Mouse (Mus musculus) midbrain, embryonic 12.5 days (tissue): ENCODE results near the gene 5830411N06Rik. TPM values are rescaled to one million over a fixed set of nuclear protein-coding genes. Genes with fewer than 3 reads are reported as not detected.

Experiments
- ATAC-seq: fragments of 200-750 bp; cut with Nextera tagmentation; 2 replicates; pipeline ENCODE4 v1.8.0; 2017; ENCODE audit warnings: low read depth, moderate TSS enrichment, moderate library complexity; ENCODE audit not compliant: low FRiP score
- H3K27ac ChIP-seq: fragments of 300-500 bp; sonication (generic); replicated peaks from 2 replicates; pipeline ENCODE4 v1.5.1; 2016; ENCODE audit warnings: mild to moderate bottlenecking
- H3K27me3 ChIP-seq: fragments of 300-500 bp; sonication (generic); 2 replicates; pipeline ENCODE4 v1.6.1; 2016; ENCODE audit warnings: mild to moderate bottlenecking
- H3K36me3 ChIP-seq: fragments of 300-500 bp; sonication (generic); 2 replicates; pipeline ENCODE4 v1.6.1; 2016
- H3K4me1 ChIP-seq: fragments of 300-500 bp; sonication (generic); 2 replicates; pipeline ENCODE4 v1.6.1; 2016
- H3K4me2 ChIP-seq: fragments of 300-500 bp; sonication (generic); replicated peaks from 2 replicates; pipeline ENCODE4 v1.6.1; 2016; ENCODE audit warnings: mild to moderate bottlenecking, moderate library complexity
- H3K4me3 ChIP-seq: fragments of 300-500 bp; sonication (generic); 2 replicates; pipeline ENCODE4 v1.5.1; 2016; ENCODE audit warnings: mild to moderate bottlenecking
- H3K9ac ChIP-seq: fragments of 300-500 bp; sonication (generic); replicated peaks from 2 replicates; pipeline ENCODE4 v1.6.1; 2016; ENCODE audit warnings: mild to moderate bottlenecking, moderate library complexity
- H3K9me3 ChIP-seq: fragments of 300-500 bp; sonication (generic); 2 replicates; pipeline ENCODE4 v1.6.1; 2016; ENCODE audit warnings: mild to moderate bottlenecking
- WGBS: fragments of 180-500 bp; shearing (Covaris S2); methylation state at CpG from one replicate; pipeline ENCODE4 v1.1.7; 2016; 5-methylcytosine and 5-hydroxymethylcytosine counted together
- polyA plus RNA-seq: library from polyadenylated mRNA; unstranded; fragments of >200 nt; fragmentation: Nextera tagmentation; extraction: Ambion mirVana; gene quantifications from 2 replicates; pipeline ENCODE4 v1.2.1, GENCODE M21; 2016

The 5830411N06Rik gene
- polyA plus RNA-seq, 1 experiment from 2014 or later, result not detected

- H3K27ac ChIP-seq, result no peak overlapping the region
- no peak overlapping the region for H3K4me3 ChIP-seq
- no peak overlapping the region for H3K4me2 ChIP-seq
- no peaks in the 10 kb centered on the region for H3K27me3 ChIP-seq
- H3K9me3 ChIP-seq, result no peaks in the 10 kb centered on the region
- WGBS, result 96% methylated on average over 3 of the region's 3 CpGs
- H3K9ac ChIP-seq, result no peak overlapping the region
- H3K36me3 ChIP-seq, result no peaks in the 10 kb centered on the region
- no peaks in the 10 kb centered on the region for H3K4me1 ChIP-seq
- no peak for ATAC-seq
Measured at GRCm38 (mm10) chr7:140233696-140234095, 13.4 kb upstream of the 5830411N06Rik start.

GRCm38 (mm10) chr7:140253780-140254299 lies 6.8 kb downstream of the 5830411N06Rik start:
- Histone ChIP-seq H3K36me3 (no peaks in the 10 kb centered on the region), H3K4me3 (no peak overlapping the region), H3K4me1 (no peaks in the 10 kb centered on the region), H3K27ac (no peak overlapping the region), H3K9ac (no peak overlapping the region), H3K4me2 (no peak overlapping the region), H3K27me3 (no peaks in the 10 kb centered on the region), H3K9me3 (no peaks in the 10 kb centered on the region)
- WGBS, result 89% methylated on average over 7 of the region's 7 CpGs
- no peak for ATAC-seq

GRCm38 (mm10) chr7:140295746-140296145 lies 48.7 kb downstream of the 5830411N06Rik start:
- Histone ChIP-seq H3K4me1 (no peaks in the 10 kb centered on the region), H3K9ac (no peak overlapping the region), H3K27ac (no peak overlapping the region), H3K9me3 (no peaks in the 10 kb centered on the region), H3K27me3 (no peaks in the 10 kb centered on the region), H3K4me3 (no peak overlapping the region), H3K36me3 (no peaks in the 10 kb centered on the region), H3K4me2 (no peak overlapping the region)
- no peak for ATAC-seq
- 88% methylated on average over 9 of the region's 9 CpGs for WGBS

GRCm38 (mm10) chr7:140296876-140297275 lies 49.8 kb downstream of the 5830411N06Rik start:
- ATAC-seq, result no peak
- H3K4me1 ChIP-seq, result no peaks in the 10 kb centered on the region
- no peak overlapping the region for H3K9ac ChIP-seq
- WGBS, result 78% methylated on average over 6 of the region's 6 CpGs
- no peak overlapping the region for H3K27ac ChIP-seq
- H3K4me3 ChIP-seq, result no peak overlapping the region
- H3K4me2 ChIP-seq, result no peak overlapping the region
- no peaks in the 10 kb centered on the region for H3K36me3 ChIP-seq
- no peaks in the 10 kb centered on the region for H3K9me3 ChIP-seq
- no peaks in the 10 kb centered on the region for H3K27me3 ChIP-seq

- Histone ChIP-seq H3K36me3 (no peaks in the 10 kb centered on the region), H3K27me3 (no peaks in the 10 kb centered on the region), H3K4me3 (no peak overlapping the region), H3K4me1 (no peaks in the 10 kb centered on the region), H3K9ac (no peak overlapping the region), H3K9me3 (no peaks in the 10 kb centered on the region), H3K4me2 (no peak overlapping the region), H3K27ac (no peak overlapping the region)
- ATAC-seq, result no peak
- WGBS, result 88% methylated on average over 3 of the region's 3 CpGs
Measured at GRCm38 (mm10) chr7:140299416-140299815, 52.3 kb downstream of the 5830411N06Rik start.

- H3K27ac ChIP-seq, result no peak overlapping the region
- H3K9ac ChIP-seq, result no peak overlapping the region
- H3K9me3 ChIP-seq, result no peaks in the 10 kb centered on the region
- H3K4me2 ChIP-seq, result no peak overlapping the region
- H3K4me3 ChIP-seq, result no peak overlapping the region
- H3K27me3 ChIP-seq, result no peaks in the 10 kb centered on the region
- H3K36me3 ChIP-seq, result no peaks in the 10 kb centered on the region
- no peak for ATAC-seq
- H3K4me1 ChIP-seq, result no peaks in the 10 kb centered on the region
- WGBS, result 88% methylated on average over 3 of the region's 3 CpGs
Measured at GRCm38 (mm10) chr7:140319861-140320385, 72.8 kb downstream of the 5830411N06Rik start.

- Histone ChIP-seq H3K4me3 (no peak within 1 kb of the TSS), H3K36me3 (no peaks in the 10 kb centered on the region), H3K9me3 (no peaks in the 10 kb centered on the region), H3K27ac (no peak within 1 kb of the TSS), H3K27me3 (no peaks in the 10 kb centered on the region), H3K4me2 (no peak within 1 kb of the TSS), H3K4me1 (no peaks in the 10 kb centered on the region), H3K9ac (no peak within 1 kb of the TSS)
- ATAC-seq, result no peak
- 48% methylated on average over 1 of the region's 1 CpGs for WGBS
Measured at GRCm38 (mm10) chr7:140320558-140320957, 73.5 kb downstream of the 5830411N06Rik start, which contains the start of gene Olfr525. Olfr525 (plus strand) TSS chr7:140320858.

GRCm38 (mm10) chr7:140321135-140321534 lies 74.1 kb downstream of the 5830411N06Rik start:
- Histone ChIP-seq H3K4me3 (no peak overlapping the region), H3K36me3 (no peaks in the 10 kb centered on the region), H3K4me1 (no peaks in the 10 kb centered on the region), H3K9ac (no peak overlapping the region), H3K9me3 (no peaks in the 10 kb centered on the region), H3K27ac (no peak overlapping the region), H3K4me2 (no peak overlapping the region), H3K27me3 (no peaks in the 10 kb centered on the region)
- no peak for ATAC-seq

- WGBS, result 47% methylated on average over 1 of the region's 1 CpGs
- Histone ChIP-seq H3K36me3 (no peaks in the 10 kb centered on the region), H3K27ac (no peak overlapping the region), H3K4me3 (no peak overlapping the region), H3K9ac (no peak overlapping the region), H3K4me2 (no peak overlapping the region), H3K4me1 (no peaks in the 10 kb centered on the region), H3K27me3 (no peaks in the 10 kb centered on the region), H3K9me3 (no peaks in the 10 kb centered on the region)
- ATAC-seq, result no peak
Measured at GRCm38 (mm10) chr7:140329766-140330304, 82.8 kb downstream of the 5830411N06Rik start.

- ATAC-seq, result no peak
- Histone ChIP-seq H3K27ac (no peak within 1 kb of the TSS), H3K4me1 (no peaks in the 10 kb centered on the region), H3K36me3 (no peaks in the 10 kb centered on the region), H3K9me3 (no peaks in the 10 kb centered on the region), H3K9ac (no peak within 1 kb of the TSS), H3K4me2 (no peak within 1 kb of the TSS), H3K27me3 (no peaks in the 10 kb centered on the region), H3K4me3 (no peak within 1 kb of the TSS)
- 82% methylated on average over 2 of the region's 2 CpGs for WGBS
Measured at GRCm38 (mm10) chr7:140333717-140334116, 86.6 kb downstream of the 5830411N06Rik start, which contains the start of gene Olfr527. Olfr527 (plus strand) TSS chr7:140334017.
